Mouse (Mus musculus): ENCODE measurements at regions not wholly inside any gene's neighbourhood (a gene's known extent, or its start where the extent isn't known, plus 50 kb on each side); places are given as distances from the start of the nearest gene placed in this dataset.
"Not testable (repeated sequence)": the region's sequence is repeated elsewhere in the genome, so short reads cannot be mapped to it uniquely, and the experiment has no call there.

GRCm38 (mm10) chr6:4277245-4277890 is 190.6 kb upstream of the Bet1 start:
- TF ChIP-seq GATA2 (IDR thresholded peaks at IDR 0.05; ENCODE audit: borderline replicate concordance, low read depth, low read length) (no peak), POLR2AphosphoS5 (IDR thresholded peaks at IDR 0.05; ENCODE audit: insufficient replicate concordance, low read depth, low read length) (no peak), GATA1 (IDR thresholded peaks at IDR 0.05; ENCODE audit: borderline replicate concordance, low read length) (no peak), TAL1 (conservative IDR thresholded peaks at IDR 0.05; ENCODE audit: low read depth, low read length) (no peak), CTCF (IDR thresholded peaks at IDR 0.05; ENCODE audit: low read depth, low read length) (no peak)
- no peaks in the 10 kb centered on the region for H3K36me3 ChIP-seq (replicated peaks)
- no peak for DNase-seq (ENCODE audit: low spot score)

GRCm38 (mm10) chr6:4291380-4291779 is 204.6 kb upstream of the Bet1 start:
- DNase-seq (ENCODE audit: low spot score) (no peak), ATAC-seq (ENCODE audit: extremely low read depth, insufficient number of reproducible peaks, low FRiP score, poor library complexity, severe bottlenecking) (no peak)
- Histone ChIP-seq H3K27me3 (ENCODE audit: insufficient read depth, low read length) (no peaks in the 10 kb centered on the region), H3K4me1 (ENCODE audit: insufficient read depth, low read depth, low read length) (no peaks in the 10 kb centered on the region), H3K9me3 (replicated peaks) (no peaks in the 10 kb centered on the region), H3K36me3 (replicated peaks) (no peaks in the 10 kb centered on the region), H3K4me3 (ENCODE audit: low read depth, low read length) (no peak overlapping the region)
- TF ChIP-seq GATA1 (IDR thresholded peaks at IDR 0.05; ENCODE audit: borderline replicate concordance, low read length) (no peak), TAL1 (conservative IDR thresholded peaks at IDR 0.05; ENCODE audit: low read depth, low read length) (no peak), POLR2AphosphoS5 (IDR thresholded peaks at IDR 0.05; ENCODE audit: insufficient replicate concordance, low read depth, low read length) (no peak), CTCF (IDR thresholded peaks at IDR 0.05; ENCODE audit: low read depth, low read length) (no peak), GATA2 (IDR thresholded peaks at IDR 0.05; ENCODE audit: borderline replicate concordance, low read depth, low read length) (no peak)

More at GRCm38 (mm10) chr6:4277245-4277890, 190.6 kb upstream of the Bet1 start:
- H3K9me3 ChIP-seq (replicated peaks), result no peaks in the 10 kb centered on the region
- H3K27me3 ChIP-seq (ENCODE audit: insufficient read depth, low read length), result no peaks in the 10 kb centered on the region; the same call in 1 of the 2 replicates
- ATAC-seq (ENCODE audit: extremely low read depth, insufficient number of reproducible peaks, low FRiP score, poor library complexity, severe bottlenecking), result no peak
- H3K4me3 ChIP-seq (ENCODE audit: low read depth, low read length), result no peak overlapping the region
- no peaks in the 10 kb centered on the region for H3K4me1 ChIP-seq (ENCODE audit: insufficient read depth, low read depth, low read length)

- not testable (repeated sequence) for H3K4me1 ChIP-seq (ENCODE audit: insufficient read depth, low read depth, low read length); H3K4me3 ChIP-seq (ENCODE audit: low read depth, low read length); H3K36me3 ChIP-seq (replicated peaks); H3K27me3 ChIP-seq (ENCODE audit: insufficient read depth, low read length); H3K9me3 ChIP-seq (replicated peaks); ATAC-seq (ENCODE audit: extremely low read depth, insufficient number of reproducible peaks, low FRiP score, poor library complexity, severe bottlenecking); DNase-seq (ENCODE audit: low spot score)
Observed at GRCm38 (mm10) chr6:4303410-4303809, 201.2 kb upstream of the Col1a2 start.

GRCm38 (mm10) chr6:4349953-4350352 is 154.7 kb upstream of the Col1a2 start:
- Histone ChIP-seq H3K4me3 (ENCODE audit: low read depth, low read length) (no peak overlapping the region), H3K36me3 (replicated peaks) (no peaks in the 10 kb centered on the region), H3K27me3 (ENCODE audit: insufficient read depth, low read length) (no peaks in the 10 kb centered on the region), H3K4me1 (ENCODE audit: insufficient read depth, low read depth, low read length) (no peaks in the 10 kb centered on the region), H3K9me3 (replicated peaks) (no peaks in the 10 kb centered on the region)
- DNase-seq (ENCODE audit: low spot score) (no peak), ATAC-seq (ENCODE audit: extremely low read depth, insufficient number of reproducible peaks, low FRiP score, poor library complexity, severe bottlenecking) (no peak)
- TF ChIP-seq GATA1 (IDR thresholded peaks at IDR 0.05; ENCODE audit: borderline replicate concordance, low read length), result no peak
- TF ChIP-seq POLR2AphosphoS5 (IDR thresholded peaks at IDR 0.05; ENCODE audit: insufficient replicate concordance, low read depth, low read length), result no peak
- no peak for TF ChIP-seq TAL1 (conservative IDR thresholded peaks at IDR 0.05; ENCODE audit: low read depth, low read length)
- no peak for TF ChIP-seq GATA2 (IDR thresholded peaks at IDR 0.05; ENCODE audit: borderline replicate concordance, low read depth, low read length)
- no peak for TF ChIP-seq CTCF (IDR thresholded peaks at IDR 0.05; ENCODE audit: low read depth, low read length)

- ATAC-seq (ENCODE audit: extremely low read depth, insufficient number of reproducible peaks, low FRiP score, poor library complexity, severe bottlenecking) (no peak), DNase-seq (ENCODE audit: low spot score) (no peak)
- Histone ChIP-seq H3K36me3 (replicated peaks) (no peaks in the 10 kb centered on the region), H3K4me3 (ENCODE audit: low read depth, low read length) (no peak overlapping the region), H3K27me3 (ENCODE audit: insufficient read depth, low read length) (no peaks in the 10 kb centered on the region), H3K4me1 (ENCODE audit: insufficient read depth, low read depth, low read length) (no peaks in the 10 kb centered on the region), H3K9me3 (replicated peaks) (no peaks in the 10 kb centered on the region)
- TF ChIP-seq TAL1 (conservative IDR thresholded peaks at IDR 0.05; ENCODE audit: low read depth, low read length), result no peak
- no peak for TF ChIP-seq GATA2 (IDR thresholded peaks at IDR 0.05; ENCODE audit: borderline replicate concordance, low read depth, low read length)
- TF ChIP-seq POLR2AphosphoS5 (IDR thresholded peaks at IDR 0.05; ENCODE audit: insufficient replicate concordance, low read depth, low read length), result no peak
- TF ChIP-seq CTCF (IDR thresholded peaks at IDR 0.05; ENCODE audit: low read depth, low read length), result no peak
- no peak for TF ChIP-seq GATA1 (IDR thresholded peaks at IDR 0.05; ENCODE audit: borderline replicate concordance, low read length)
Observed at GRCm38 (mm10) chr6:4362220-4362619, 142.4 kb upstream of the Col1a2 start.

GRCm38 (mm10) chr6:4375465-4376037 is 129.1 kb upstream of the Col1a2 start:
- H3K4me3 ChIP-seq (ENCODE audit: low read depth, low read length), result no peak overlapping the region
- H3K9me3 ChIP-seq (replicated peaks), result no peaks in the 10 kb centered on the region
- no peaks in the 10 kb centered on the region for H3K4me1 ChIP-seq (ENCODE audit: insufficient read depth, low read depth, low read length)
- peaks cover 4% of the 10 kb centered on the region; the same call in 1 of the 2 replicates for H3K27me3 ChIP-seq (ENCODE audit: insufficient read depth, low read length)
- no peak for ATAC-seq (ENCODE audit: extremely low read depth, insufficient number of reproducible peaks, low FRiP score, poor library complexity, severe bottlenecking)
- H3K36me3 ChIP-seq (replicated peaks), result no peaks in the 10 kb centered on the region
- DNase-seq (ENCODE audit: low spot score), result no peak
- no peak for TF ChIP-seq CTCF (IDR thresholded peaks at IDR 0.05; ENCODE audit: low read depth, low read length)
- TF ChIP-seq TAL1 (conservative IDR thresholded peaks at IDR 0.05; ENCODE audit: low read depth, low read length), result no peak
- no peak for TF ChIP-seq GATA2 (IDR thresholded peaks at IDR 0.05; ENCODE audit: borderline replicate concordance, low read depth, low read length)
- no peak for TF ChIP-seq POLR2AphosphoS5 (IDR thresholded peaks at IDR 0.05; ENCODE audit: insufficient replicate concordance, low read depth, low read length)
- no peak for TF ChIP-seq GATA1 (IDR thresholded peaks at IDR 0.05; ENCODE audit: borderline replicate concordance, low read length)
